Mouse (Mus musculus): ENCODE results near the gene Flt4.

DNA sequence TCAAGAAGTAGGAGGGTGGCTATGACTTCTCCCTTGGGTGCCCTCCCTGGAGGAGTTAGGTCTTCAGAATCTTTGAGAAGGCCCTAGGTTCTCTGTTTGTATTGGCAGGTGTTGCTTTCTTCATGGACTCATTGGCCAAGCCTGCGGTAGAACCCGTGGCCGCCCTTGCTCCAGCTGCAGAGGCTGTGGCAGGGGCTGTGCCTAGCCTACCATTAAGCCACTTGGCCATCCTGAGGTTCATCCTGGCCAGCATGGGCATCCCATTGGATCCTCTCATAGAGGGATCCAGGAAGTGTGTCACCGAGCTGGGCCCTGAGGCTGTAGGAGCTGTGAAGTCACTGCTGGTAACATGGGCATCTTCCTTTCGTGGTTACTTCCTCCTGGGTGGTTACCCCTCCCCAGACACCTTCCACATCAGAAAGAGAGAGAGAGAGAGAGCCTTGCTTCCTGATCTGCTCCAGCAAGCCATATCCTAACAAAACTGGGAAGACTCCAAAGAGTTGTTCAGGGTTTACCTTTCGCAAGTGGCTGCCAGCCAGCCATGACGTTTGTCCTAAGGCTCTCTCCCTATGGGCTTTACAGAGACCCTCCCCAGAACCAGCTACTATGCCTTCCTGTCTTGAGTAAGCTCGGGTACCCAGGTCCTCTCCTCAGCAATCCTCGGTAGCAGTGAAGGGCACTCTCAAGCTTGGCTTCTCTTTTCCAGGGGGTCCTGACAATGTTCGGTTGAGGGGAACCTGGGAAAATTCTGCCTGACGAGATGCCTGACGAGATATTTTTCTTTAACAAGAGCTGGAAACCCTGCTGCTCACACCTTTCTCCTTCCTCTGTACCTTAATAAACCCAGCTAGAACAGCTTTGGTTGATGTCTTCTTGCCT, 55.4 kb downstream of the Flt4 start:
- no peak for TF ChIP-seq CTCF (IDR thresholded peaks at IDR 0.05; ENCODE audit: extremely low read depth, insufficient read depth, low read length)
- TF ChIP-seq POLR2A (IDR thresholded peaks at IDR 0.05; ENCODE audit: extremely low read depth, insufficient read depth, low read length), result no peak

Measured in cortical plate, adult 2 months (tissue).